Mouse (Mus musculus) left cerebral cortex, postnatal 14 days (tissue): ENCODE results near the gene Klhl23. TPM values are rescaled to one million over a fixed set of nuclear protein-coding genes. Genes with fewer than 3 reads are reported as not detected.

Source experiments
- DNase-seq, 2 experiments: peaks; one replicate each; pipeline ENCODE4 v3.0.0; 2021 to 2022; ENCODE audit warnings: low spot score in 2 of 2, mixed read lengths in 1 of 2
- intact Hi-C: fragments of 180-260 bp; cut with DNase I; formaldehyde crosslinking; loops from one replicate; pipeline ENCODE4 v1.15.1; 2025
- total RNA-seq, 2 experiments: library from RNA; stranded (reverse); gene quantifications; 2 replicates each; pipeline ENCODE4 v1.2.3; 2021

Gene Klhl23
- total RNA-seq, 2 experiments from 2014 or later, result 92.7 to 102 TPM

- intact Hi-C loops, result no loop called here
- peak; percentile 92 to 94 for DNase-seq
These were observed 63.9 kb downstream of the Klhl23 start, which contains the start of gene Mettl5 for GRCm38 (mm10) chr2:69885451-69886305. TSS of gene Mettl5 (minus strand) at chr2:69885615.

Other genes starting within 250 kb of the Klhl23 start
- gene Lrp2, start 235.9 kb upstream of the Klhl23 start, total RNA-seq, result under 1 TPM; 0.09 to 0.17 TPM
- 10 to 100 TPM; 25.9 to 29.4 TPM for gene Bbs5, start 174.8 kb upstream of the Klhl23 start, total RNA-seq
- 1 to 10 TPM; 1.6 to 1.9 TPM for gene Klhl41, start 151.8 kb upstream of the Klhl23 start, total RNA-seq
- gene Fastkd1, start 108.4 kb upstream of the Klhl23 start, total RNA-seq, result 10 to 100 TPM; 16.1 to 17.2 TPM
- gene Ppig, start 99.4 kb upstream of the Klhl23 start, total RNA-seq, result 10 to 100 TPM; 53.0 to 54.3 TPM
- gene Ccdc173, start 32.4 kb upstream of the Klhl23 start, total RNA-seq, result 1 to 10 TPM; 2.2 to 2.4 TPM
- gene Phospho2, start 32.3 kb upstream of the Klhl23 start, total RNA-seq, result 10 to 100 TPM; 19.2 to 23.0 TPM
- 100 to 1,000 TPM; 121 to 139 TPM for gene Ssb, start 39.6 kb downstream of the Klhl23 start, total RNA-seq
- 10 to 100 TPM in 1 of 2 experiments, 1 to 10 TPM in 1; 9.7 to 15.7 TPM for gene Mettl5, start 63.7 kb downstream of the Klhl23 start, total RNA-seq
- 100 to 1,000 TPM; 142 to 153 TPM for gene Ubr3, start 75.3 kb downstream of the Klhl23 start, total RNA-seq
- gene Myo3b, start 217.2 kb downstream of the Klhl23 start, total RNA-seq, result 1 to 10 TPM; 1.0 to 1.1 TPM